Mouse (Mus musculus): ENCODE results near the gene Mymk. TPM values are rescaled to one million over a fixed set of nuclear protein-coding genes. Genes with fewer than 3 reads are reported as not detected.
A peak's percentile ranks its signal among the peaks of the same experiment; 100 is the strongest.

The Mymk gene
- polyA plus RNA-seq, 1 experiment from 2014 or later, result 36.7 TPM

GRCm38 (mm10) chr2:27028437-27029015 is 43.5 kb downstream of the Mymk start:
- Histone ChIP-seq H3K4me2 (no peak overlapping the region; the same call in 1 of the 2 replicates), H3K4me3 (no peak overlapping the region; the same call in 1 of the 2 replicates), H3K9me3 (no peaks in the 10 kb centered on the region), H3K9ac (no peak overlapping the region), H3K36me3 (no peaks in the 10 kb centered on the region), H3K4me1 (peaks cover 8% of the 10 kb centered on the region), H3K27ac (no peak overlapping the region), H3K27me3 (peaks cover 3% of the 10 kb centered on the region; the same call in 1 of the 2 replicates)
- ATAC-seq (ENCODE audit: insufficient number of reproducible peaks, low FRiP score, low TSS enrichment, low read depth), result no peak
- WGBS, result 72% methylated on average over 4 of the region's 4 CpGs

- WGBS, result 2% methylated on average over 38 of the region's 38 CpGs
- peaks cover 3% of the 10 kb centered on the region; the same call in 1 of the 2 replicates for H3K27me3 ChIP-seq
- H3K27ac ChIP-seq, result no peak within 1 kb of the TSS
- H3K4me1 ChIP-seq, result peaks cover 8% of the 10 kb centered on the region
- H3K9me3 ChIP-seq, result no peaks in the 10 kb centered on the region
- H3K4me2 ChIP-seq, result peak within 1 kb of the TSS; percentile 55
- peak; percentile 85 for ATAC-seq (ENCODE audit: insufficient number of reproducible peaks, low FRiP score, low TSS enrichment, low read depth)
- H3K9ac ChIP-seq, result no peak within 1 kb of the TSS
- H3K36me3 ChIP-seq, result no peaks in the 10 kb centered on the region
- peak within 1 kb of the TSS; percentile 26 for H3K4me3 ChIP-seq
These were observed 44.2 kb downstream of the Mymk start, which contains the start of gene Slc2a6 for GRCm38 (mm10) chr2:27027618-27028436. Gene Slc2a6, minus strand, starts transcription at chr2:27027998.

GRCm38 (mm10) chr2:27026857-27027617 is 44.9 kb downstream of the Mymk start:
- H3K9me3 ChIP-seq, result no peaks in the 10 kb centered on the region
- peaks cover 3% of the 10 kb centered on the region; the same call in 1 of the 2 replicates for H3K27me3 ChIP-seq
- peaks cover 8% of the 10 kb centered on the region for H3K4me1 ChIP-seq
- 73% methylated on average over 10 of the region's 10 CpGs for WGBS
- H3K36me3 ChIP-seq, result no peaks in the 10 kb centered on the region
- H3K4me3 ChIP-seq, result 0 out of 2 replicates have a peak overlapping the region, but pooled peaks have one; percentile 26
- H3K4me2 ChIP-seq, result peak overlapping the region; percentile 55; the same call in 1 of the 2 replicates
- no peak overlapping the region for H3K27ac ChIP-seq
- no peak overlapping the region for H3K9ac ChIP-seq
- no peak for ATAC-seq (ENCODE audit: insufficient number of reproducible peaks, low FRiP score, low TSS enrichment, low read depth)

GRCm38 (mm10) chr2:27026332-27026731 is 45.6 kb downstream of the Mymk start:
- Histone ChIP-seq H3K4me1 (peaks cover 8% of the 10 kb centered on the region), H3K4me2 (no peak overlapping the region), H3K4me3 (no peak overlapping the region), H3K27ac (no peak overlapping the region), H3K9ac (no peak overlapping the region), H3K9me3 (no peaks in the 10 kb centered on the region), H3K36me3 (no peaks in the 10 kb centered on the region), H3K27me3 (peaks cover 3% of the 10 kb centered on the region; the same call in 1 of the 2 replicates)
- no peak for ATAC-seq (ENCODE audit: insufficient number of reproducible peaks, low FRiP score, low TSS enrichment, low read depth)
- WGBS, result 85% methylated on average over 3 of the region's 3 CpGs

GRCm38 (mm10) chr2:27025545-27025944 is 46.4 kb downstream of the Mymk start:
- Histone ChIP-seq H3K9ac (no peak overlapping the region), H3K9me3 (no peaks in the 10 kb centered on the region), H3K4me3 (no peak overlapping the region), H3K4me2 (no peak overlapping the region), H3K36me3 (peaks cover under 1% of the 10 kb centered on the region; the same call in 1 of the 2 replicates), H3K4me1 (peaks cover 8% of the 10 kb centered on the region), H3K27ac (no peak overlapping the region), H3K27me3 (peaks cover 3% of the 10 kb centered on the region; the same call in 1 of the 2 replicates)
- 48% methylated on average over 3 of the region's 3 CpGs for WGBS
- no peak for ATAC-seq (ENCODE audit: insufficient number of reproducible peaks, low FRiP score, low TSS enrichment, low read depth)

DNA sequence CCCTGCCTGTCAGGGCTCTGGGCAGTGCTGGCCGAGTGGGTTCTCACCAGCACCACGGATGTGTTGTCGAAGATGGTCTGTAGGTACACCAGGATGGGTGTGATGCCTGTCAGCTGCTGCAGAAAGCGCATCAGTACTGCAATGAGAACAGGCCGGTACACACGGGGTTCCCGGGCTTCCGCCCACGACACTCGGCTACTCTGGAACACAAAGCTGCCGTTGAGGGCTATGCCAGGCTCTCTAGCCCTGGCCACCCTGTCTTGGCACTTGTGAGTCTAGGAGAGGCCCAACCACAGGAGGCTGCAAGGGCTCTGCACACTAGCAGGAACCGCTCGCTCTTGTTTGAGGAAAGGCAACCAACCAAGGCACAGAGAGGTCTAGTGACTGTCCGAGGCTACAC is 47.8 kb downstream of the Mymk start:
- no peak overlapping the region for H3K4me3 ChIP-seq
- peaks cover 8% of the 10 kb centered on the region for H3K4me1 ChIP-seq
- no peaks in the 10 kb centered on the region for H3K9me3 ChIP-seq
- ATAC-seq (ENCODE audit: insufficient number of reproducible peaks, low FRiP score, low TSS enrichment, low read depth), result no peak
- no peak overlapping the region for H3K27ac ChIP-seq
- H3K9ac ChIP-seq, result no peak overlapping the region
- no peak overlapping the region for H3K4me2 ChIP-seq
- peaks cover 3% of the 10 kb centered on the region; the same call in 1 of the 2 replicates for H3K27me3 ChIP-seq
- 86% methylated on average over 14 of the region's 14 CpGs for WGBS
- H3K36me3 ChIP-seq, result peaks cover 13% of the 10 kb centered on the region

GRCm38 (mm10) chr2:27022612-27023011 is 49.4 kb downstream of the Mymk start:
- H3K4me1 ChIP-seq, result peaks cover 2% of the 10 kb centered on the region
- H3K4me3 ChIP-seq, result no peak overlapping the region
- no peak overlapping the region for H3K4me2 ChIP-seq
- ATAC-seq (ENCODE audit: insufficient number of reproducible peaks, low FRiP score, low TSS enrichment, low read depth), result no peak
- no peak overlapping the region for H3K9ac ChIP-seq
- H3K9me3 ChIP-seq, result no peaks in the 10 kb centered on the region
- H3K36me3 ChIP-seq, result peaks cover 28% of the 10 kb centered on the region
- H3K27ac ChIP-seq, result no peak overlapping the region
- H3K27me3 ChIP-seq, result no peaks in the 10 kb centered on the region
- WGBS, result 46% methylated on average over 6 of the region's 6 CpGs

DNA sequence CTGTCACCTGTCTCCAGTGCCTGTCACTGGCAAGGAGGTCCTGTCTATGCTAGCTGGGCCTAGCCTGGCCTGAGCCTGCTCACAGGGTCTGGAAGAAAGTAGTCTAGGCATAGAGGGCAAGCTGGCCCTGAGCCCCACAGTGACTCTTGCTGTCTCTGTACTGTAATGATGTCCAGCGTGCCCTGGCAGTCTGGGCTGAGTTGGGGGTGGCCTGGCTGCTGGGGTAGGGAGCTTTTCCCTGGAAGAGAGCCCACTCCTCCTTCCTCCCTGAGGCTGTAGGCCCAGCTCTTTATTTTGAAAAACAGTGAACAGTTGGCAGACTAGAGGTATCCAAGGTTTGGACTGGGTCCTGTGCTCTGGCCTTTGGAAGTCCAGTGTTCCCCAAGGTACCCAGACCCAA is 50.9 kb downstream of the Mymk start:
- no peaks in the 10 kb centered on the region for H3K9me3 ChIP-seq
- H3K9ac ChIP-seq, result no peak overlapping the region
- no peak overlapping the region for H3K4me3 ChIP-seq
- ATAC-seq (ENCODE audit: insufficient number of reproducible peaks, low FRiP score, low TSS enrichment, low read depth), result no peak
- WGBS, result 81% methylated on average over 1 of the region's 1 CpGs
- no peak overlapping the region for H3K4me2 ChIP-seq
- H3K27me3 ChIP-seq, result no peaks in the 10 kb centered on the region
- no peaks in the 10 kb centered on the region; the same call in 1 of the 2 replicates for H3K4me1 ChIP-seq
- H3K27ac ChIP-seq, result no peak overlapping the region
- H3K36me3 ChIP-seq, result peaks cover 43% of the 10 kb centered on the region

GRCm38 (mm10) chr2:27019530-27019929 is 52.4 kb downstream of the Mymk start:
- H3K36me3 ChIP-seq, result peaks cover 59% of the 10 kb centered on the region
- no peak for ATAC-seq (ENCODE audit: insufficient number of reproducible peaks, low FRiP score, low TSS enrichment, low read depth)
- WGBS, result 89% methylated on average over 2 of the region's 2 CpGs

GRCm38 (mm10) chr2:27017802-27018201 is 54.2 kb downstream of the Mymk start:
- no peak overlapping the region for H3K27ac ChIP-seq
- no peaks in the 10 kb centered on the region for H3K27me3 ChIP-seq
- no peak overlapping the region for H3K4me3 ChIP-seq
- WGBS, result 57% methylated on average over 5 of the region's 5 CpGs
- ATAC-seq (ENCODE audit: insufficient number of reproducible peaks, low FRiP score, low TSS enrichment, low read depth), result no peak
- no peaks in the 10 kb centered on the region; the same call in 1 of the 2 replicates for H3K4me1 ChIP-seq
- no peak overlapping the region for H3K4me2 ChIP-seq
- no peak overlapping the region for H3K9ac ChIP-seq
- H3K36me3 ChIP-seq, result peaks cover 72% of the 10 kb centered on the region
- H3K9me3 ChIP-seq, result no peaks in the 10 kb centered on the region

More at GRCm38 (mm10) chr2:27019530-27019929, 52.4 kb downstream of the Mymk start:
- H3K4me3 ChIP-seq, result no peak overlapping the region
- H3K9me3 ChIP-seq, result no peaks in the 10 kb centered on the region
- H3K4me1 ChIP-seq, result no peaks in the 10 kb centered on the region; the same call in 1 of the 2 replicates
- no peak overlapping the region for H3K9ac ChIP-seq
- no peaks in the 10 kb centered on the region for H3K27me3 ChIP-seq
- no peak overlapping the region for H3K27ac ChIP-seq
- no peak overlapping the region for H3K4me2 ChIP-seq

Measured in limb, embryonic 15.5 days (tissue).